Mouse (Mus musculus) CH12.LX (cell line): Measurements from ENCODE around the gene Golga3. TPM values are rescaled to one million over a fixed set of nuclear protein-coding genes. Genes with fewer than 3 reads are reported as not detected.
A peak's percentile ranks its signal among the peaks of the same experiment; 100 is the strongest.

ENCODE experiments used
- DNase-seq: peaks from one replicate; pipeline ENCODE4 v3.0.0-alpha.2; 2013; ENCODE audit errors: extremely low read depth
- H3K27ac ChIP-seq: 2 replicates; pipeline ENCODE4 v1.5.1; 2012; ENCODE audit warnings: low read depth, mild to moderate bottlenecking, control low read depth, moderate library complexity; ENCODE audit not compliant: insufficient read depth
- H3K27me3 ChIP-seq: replicated peaks from 2 replicates; pipeline ENCODE3; 2012; ENCODE audit warnings: inconsistent platforms
- H3K36me3 ChIP-seq, 2 experiments: replicated peaks in 1 of 2; 2 replicates each; pipeline versions ENCODE3 to v1.6.1; 2012; ENCODE audit warnings: inconsistent platforms in 1 of 2, low read length in 1 of 2, mild to moderate bottlenecking in 1 of 2, mixed read lengths in 1 of 2, moderate library complexity in 1 of 2; ENCODE audit not compliant: control insufficient read depth in 1 of 2, insufficient read depth in 1 of 2
- H3K4me1 ChIP-seq, 2 experiments: 2 replicates each; pipeline ENCODE4 v1.6.1; 2012; ENCODE audit warnings: inconsistent platforms in 1 of 2, moderate library complexity in 1 of 2; ENCODE audit not compliant: insufficient read depth in 2 of 2, control insufficient read depth in 1 of 2
- H3K4me2 ChIP-seq: 2 replicates; pipeline ENCODE4 v1.6.1; 2012; ENCODE audit warnings: low read depth, mild to moderate bottlenecking, control low read depth; ENCODE audit not compliant: poor library complexity, insufficient read depth, severe bottlenecking
- H3K4me3 ChIP-seq, 3 experiments: fragments of 150-350 bp in 1 of 3; sonication (generic) in 1 of 3; replicated peaks in 1 of 3; 2 replicates each; pipeline versions ENCODE3 to v1.5.1; 2011 to 2012; ENCODE audit warnings: low read depth in 2 of 3, low read length in 2 of 3, mild to moderate bottlenecking in 2 of 3, moderate library complexity in 2 of 3, control low read depth in 1 of 3, improper control_type of control experiment in 1 of 3, inconsistent platforms in 1 of 3, mixed read lengths in 1 of 3; ENCODE audit not compliant: poor library complexity in 1 of 3
- H3K79me2 ChIP-seq: replicated peaks from 2 replicates; pipeline ENCODE4 v1.6.1; 2012; ENCODE audit warnings: mild to moderate bottlenecking, moderate library complexity; ENCODE audit not compliant: control insufficient read depth, poor library complexity, insufficient read depth, severe bottlenecking; ENCODE audit errors: extremely low read depth
- H3K9ac ChIP-seq: 2 replicates; pipeline ENCODE4 v1.6.1; 2012; ENCODE audit warnings: low read depth, mild to moderate bottlenecking, control low read depth, moderate library complexity; ENCODE audit not compliant: insufficient read depth
- H3K9me3 ChIP-seq: replicated peaks from 2 replicates; pipeline ENCODE3; 2012; ENCODE audit warnings: low read length, inconsistent platforms, mixed read lengths
- BHLHE40 ChIP-seq: IDR thresholded peaks from 2 replicates; pipeline ENCODE4 v1.6.1; 2011; ENCODE audit warnings: mild to moderate bottlenecking, low read depth, low read length, improper control_type of control experiment
- CHD1 ChIP-seq: IDR thresholded peaks from 2 replicates; pipeline ENCODE4 v1.6.1; 2012; ENCODE audit warnings: low read depth, low read length, improper control_type of control experiment, inconsistent platforms
- CHD2 ChIP-seq: IDR thresholded peaks from 2 replicates; pipeline ENCODE4 v1.6.1; 2011; ENCODE audit warnings: low read length, improper control_type of control experiment
- CTCF ChIP-seq, 2 experiments: IDR thresholded peaks in 1 of 2; conservative IDR thresholded peaks in 1 of 2; 2 replicates each; pipeline ENCODE4 v1.5.1; 2011 to 2012; ENCODE audit warnings: low read depth in 2 of 2, low read length in 2 of 2, improper control_type of control experiment in 1 of 2, inconsistent platforms in 1 of 2, mild to moderate bottlenecking in 1 of 2, moderate library complexity in 1 of 2
- E2F4 ChIP-seq: IDR thresholded peaks from 2 replicates; pipeline ENCODE4 v1.6.1; 2011; ENCODE audit warnings: low read depth, low read length, improper control_type of control experiment; ENCODE audit not compliant: insufficient replicate concordance
- ELF1 ChIP-seq: IDR thresholded peaks from 2 replicates; pipeline ENCODE4 v1.6.1; 2014; ENCODE audit warnings: low read depth, mild to moderate bottlenecking, inconsistent platforms, low read length, improper control_type of control experiment
- EP300 ChIP-seq: IDR thresholded peaks from 2 replicates; pipeline ENCODE4 v1.6.1; 2011; ENCODE audit warnings: low read length, improper control_type of control experiment
- ETS1 ChIP-seq: conservative IDR thresholded peaks from 2 replicates; pipeline ENCODE4 v1.6.1; 2012; ENCODE audit warnings: low read depth, mild to moderate bottlenecking, inconsistent platforms, low read length, improper control_type of control experiment, moderate library complexity
- GABPA ChIP-seq: IDR thresholded peaks from 2 replicates; pipeline ENCODE4 v1.6.1; 2012; ENCODE audit warnings: low read depth, low read length, improper control_type of control experiment, inconsistent platforms; ENCODE audit not compliant: insufficient replicate concordance
- HCFC1 ChIP-seq: IDR thresholded peaks from 2 replicates; pipeline ENCODE4 v1.6.1; 2012; ENCODE audit warnings: low read depth, mild to moderate bottlenecking, inconsistent platforms, low read length, improper control_type of control experiment
- IRF4 ChIP-seq: IDR thresholded peaks from 2 replicates; pipeline ENCODE4 v1.6.1; 2014; ENCODE audit warnings: low read depth, mild to moderate bottlenecking, inconsistent platforms, low read length, improper control_type of control experiment
- JUN ChIP-seq: IDR thresholded peaks from 2 replicates; pipeline ENCODE4 v1.6.1; 2011; ENCODE audit warnings: low read depth, mild to moderate bottlenecking, low read length, improper control_type of control experiment, moderate library complexity; ENCODE audit not compliant: insufficient read depth
- JUND ChIP-seq: conservative IDR thresholded peaks from 2 replicates; pipeline ENCODE4 v1.6.1; 2011; ENCODE audit warnings: low read depth, low read length, improper control_type of control experiment
- KAT2A ChIP-seq: IDR thresholded peaks from 2 replicates; pipeline ENCODE4 v1.6.1; 2012; ENCODE audit warnings: low read length, improper control_type of control experiment, inconsistent platforms; ENCODE audit not compliant: insufficient replicate concordance
- MAFK ChIP-seq: IDR thresholded peaks from 2 replicates; pipeline ENCODE4 v1.6.1; 2011; ENCODE audit warnings: low read length, improper control_type of control experiment; ENCODE audit not compliant: insufficient replicate concordance
- MAX ChIP-seq: IDR thresholded peaks from 2 replicates; pipeline ENCODE4 v1.6.1; 2011; ENCODE audit warnings: low read length, improper control_type of control experiment
- MAZ ChIP-seq: IDR thresholded peaks from 2 replicates; pipeline ENCODE4 v1.6.1; 2012; ENCODE audit warnings: low read depth, mild to moderate bottlenecking, inconsistent platforms, low read length, improper control_type of control experiment, moderate library complexity
- MEF2A ChIP-seq: IDR thresholded peaks from 2 replicates; pipeline ENCODE4 v1.6.1; 2014; ENCODE audit warnings: low read depth, mild to moderate bottlenecking, inconsistent platforms, low read length, improper control_type of control experiment, borderline replicate concordance
- MXI1 ChIP-seq: IDR thresholded peaks from 2 replicates; pipeline ENCODE4 v1.6.1; 2011; ENCODE audit warnings: mild to moderate bottlenecking, low read depth, low read length, improper control_type of control experiment
- MYC ChIP-seq: IDR thresholded peaks from 2 replicates; pipeline ENCODE4 v1.6.1; 2011; ENCODE audit warnings: low read depth, mild to moderate bottlenecking, improper control_type of control experiment, low read length
- NELFE ChIP-seq: IDR thresholded peaks from 2 replicates; pipeline ENCODE4 v1.6.1; 2011; ENCODE audit warnings: low read depth, low read length, improper control_type of control experiment
- NRF1 ChIP-seq: IDR thresholded peaks from 2 replicates; pipeline ENCODE4 v1.6.1; 2014; ENCODE audit warnings: low read depth, mild to moderate bottlenecking, inconsistent platforms, low read length, improper control_type of control experiment, moderate library complexity
- PAX5 ChIP-seq: IDR thresholded peaks from 2 replicates; pipeline ENCODE4 v1.6.1; 2012; ENCODE audit warnings: low read length, inconsistent platforms, mixed read lengths
- POLR2A ChIP-seq: IDR thresholded peaks from 2 replicates; pipeline ENCODE4 v1.6.1; 2011; ENCODE audit warnings: low read depth, mild to moderate bottlenecking, improper control_type of control experiment, low read length
- POLR2AphosphoS2 ChIP-seq: IDR thresholded peaks from 2 replicates; pipeline ENCODE4 v1.6.1; 2011; ENCODE audit warnings: low read depth, low read length, improper control_type of control experiment
- RAD21 ChIP-seq: IDR thresholded peaks from 2 replicates; pipeline ENCODE4 v1.6.1; 2011; ENCODE audit warnings: low read depth, mild to moderate bottlenecking, low read length, improper control_type of control experiment, moderate library complexity
- RCOR1 ChIP-seq: conservative IDR thresholded peaks from 2 replicates; pipeline ENCODE4 v1.6.1; 2012; ENCODE audit warnings: low read depth, mild to moderate bottlenecking, inconsistent platforms, low read length, improper control_type of control experiment
- SIN3A ChIP-seq: IDR thresholded peaks from 2 replicates; pipeline ENCODE4 v1.6.1; 2012; ENCODE audit warnings: low read length, improper control_type of control experiment, inconsistent platforms
- SMC3 ChIP-seq: IDR thresholded peaks from 2 replicates; pipeline ENCODE4 v1.6.1; 2011; ENCODE audit warnings: low read depth, low read length, improper control_type of control experiment
- TBP ChIP-seq: conservative IDR thresholded peaks from 2 replicates; pipeline ENCODE4 v1.6.1; 2011; ENCODE audit warnings: low read depth, low read length, improper control_type of control experiment
- TCF12 ChIP-seq: IDR thresholded peaks from 2 replicates; pipeline ENCODE4 v1.6.1; 2014; ENCODE audit warnings: low read depth, mild to moderate bottlenecking, inconsistent platforms, low read length, improper control_type of control experiment
- UBTF ChIP-seq: IDR thresholded peaks from 2 replicates; pipeline ENCODE4 v1.6.1; 2012; ENCODE audit warnings: low read depth, mild to moderate bottlenecking, inconsistent platforms, low read length, improper control_type of control experiment, moderate library complexity
- USF1 ChIP-seq: IDR thresholded peaks from 2 replicates; pipeline ENCODE4 v1.6.1; 2014; ENCODE audit warnings: low read depth, mild to moderate bottlenecking, inconsistent platforms, low read length, improper control_type of control experiment
- USF2 ChIP-seq: conservative IDR thresholded peaks from 2 replicates; pipeline ENCODE4 v1.6.1; 2011; ENCODE audit warnings: low read depth, low read length, improper control_type of control experiment
- ZC3H11A ChIP-seq: IDR thresholded peaks from 2 replicates; pipeline ENCODE4 v1.6.1; 2012; ENCODE audit warnings: low read depth, mild to moderate bottlenecking, inconsistent platforms, low read length, improper control_type of control experiment
- ZKSCAN1 ChIP-seq: IDR thresholded peaks from 2 replicates; pipeline ENCODE4 v1.6.1; 2012; ENCODE audit warnings: low read depth, inconsistent platforms, low read length, improper control_type of control experiment, borderline replicate concordance
- ZMIZ1 ChIP-seq: IDR thresholded peaks from 2 replicates; pipeline ENCODE4 v1.6.1; 2012; ENCODE audit warnings: low read depth, mild to moderate bottlenecking, inconsistent platforms, low read length, improper control_type of control experiment
- ZNF384 ChIP-seq: IDR thresholded peaks from 2 replicates; pipeline ENCODE4 v1.6.1; 2012; ENCODE audit warnings: low read depth, low read length, improper control_type of control experiment, inconsistent platforms
- dilution Hi-C: fragments of 300-500 bp; cut with MboI; formaldehyde crosslinking; loops from 2 replicates; pipeline ENCODE4 v1.14.3; 2020; ENCODE audit warnings: low sequenced_read_pairs; ENCODE audit not compliant: extremely low pct_unique_long_range_greater_than_20kb, extremely low pct_ligation_motif_present
- in situ Hi-C: fragments of 300-500 bp; cut with MboI; formaldehyde crosslinking; loops from 3 replicates; pipeline ENCODE4 v1.14.3; 2019; ENCODE audit warnings: low sequenced_read_pairs, low pct_ligation_motif_present, low pct_unique_long_range_greater_than_20kb, mixed read lengths
- polyA plus RNA-seq: library from polyadenylated mRNA; unstranded; fragments of >175 nt; gene quantifications from 2 replicates; pipeline ENCODE4 v1.2.1, GENCODE M21; 2012; ENCODE audit warnings: low read depth; ENCODE audit not compliant: insufficient read length
- total RNA-seq, 2 experiments: library from RNA; depleted of rRNA; stranded (reverse); fragments of 300-350 nt in 1 of 2; fragments of >200 nt in 1 of 2; gene quantifications; 2 replicates each; pipeline ENCODE4 v1.2.3; 2012 to 2014

The Golga3 gene
- total and polyA plus RNA-seq, 3 experiments, result 10.0 to 18.2 (median 15.7) TPM

DNA sequence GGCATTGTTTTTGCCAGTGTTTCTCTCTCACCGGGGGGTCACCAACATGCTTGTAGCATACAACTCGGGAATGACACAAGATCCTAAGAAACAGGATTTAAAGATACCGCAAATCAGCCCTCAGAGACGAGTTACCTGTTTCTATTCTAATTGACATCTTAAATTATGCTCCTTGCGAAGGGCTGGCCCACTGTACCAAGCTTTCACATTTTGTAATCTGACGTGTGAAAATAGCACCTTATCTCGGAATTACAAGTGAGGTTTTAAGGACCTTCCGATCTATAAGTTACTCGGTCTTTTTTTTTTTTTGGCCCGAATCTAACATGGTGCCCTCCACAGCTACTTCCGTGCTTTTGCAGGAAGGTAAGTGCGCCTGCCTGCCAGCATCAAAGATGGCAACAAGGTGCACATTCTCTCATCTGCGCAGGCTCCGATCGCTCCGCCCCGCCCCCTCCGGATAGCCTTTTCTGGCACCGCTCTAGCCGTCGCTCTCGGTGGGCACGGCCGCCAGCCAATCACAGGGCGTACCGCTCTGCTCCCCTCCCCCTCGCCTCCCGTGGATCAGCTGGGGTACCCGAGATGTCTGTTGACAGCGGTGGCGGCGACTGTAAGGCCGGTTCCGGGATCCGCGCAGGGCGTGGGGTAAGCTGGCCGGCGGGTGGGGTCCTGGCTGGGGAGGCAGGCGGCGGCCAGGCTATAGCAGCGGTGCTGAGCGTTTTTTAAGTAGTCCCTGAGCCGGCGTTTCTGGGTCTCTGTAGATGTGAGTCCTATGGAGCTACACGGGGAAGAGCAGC is 41.0 kb upstream of the Golga3 start, which contains the start of gene Chfr:
Gene Chfr, plus strand, starts transcription at position 550 of the 794 bp plus-strand sequence.
- H3K4me1 ChIP-seq, result peaks cover 5 to 25% of the 10 kb centered on the region in 2 experiments
- dilution Hi-C loops (no loop called here), in situ Hi-C loops (no loop called here)
- H3K27me3 ChIP-seq, result no peaks in the 10 kb centered on the region
- H3K4me2 ChIP-seq, result peak within 1 kb of the TSS; percentile 82
- TF ChIP-seq MXI1, result peak; percentile 93
- peak; percentile 96 for TF ChIP-seq ELF1
- no peak for TF ChIP-seq SMC3
- TF ChIP-seq HCFC1, result peak; percentile 96
- no peak for TF ChIP-seq JUN
- TF ChIP-seq CHD2, result peak; percentile 96
- TF ChIP-seq POLR2A, result peak; percentile 66
- TF ChIP-seq USF2, result no peak
- TF ChIP-seq MEF2A, result no peak; the same call in 1 of the 2 replicates
- peak; percentile 30; the same call in 1 of the 2 replicates for TF ChIP-seq GABPA
- TF ChIP-seq MAZ, result peak; percentile 84
- TF ChIP-seq JUND, result no peak
- TF ChIP-seq UBTF, result no peak
- no peak for TF ChIP-seq MYC
- peak; percentile 31; the same call in 1 of the 2 replicates for TF ChIP-seq MAX
- TF ChIP-seq ZNF384, result peak; percentile 97
- TF ChIP-seq IRF4, result peak; percentile 52; the same call in 1 of the 2 replicates
- TF ChIP-seq ZC3H11A, result no peak
- 0 out of 2 replicates have a peak, but pooled peaks have one; percentile 54 for TF ChIP-seq TBP
- TF ChIP-seq ZMIZ1, result no peak; the same call in 1 of the 2 replicates
- peak; percentile 60 for TF ChIP-seq BHLHE40
- TF ChIP-seq MAFK, result no peak
- no peak for TF ChIP-seq CTCF (conservative IDR thresholded peaks at IDR 0.05 in 1 of 2, IDR thresholded peaks at IDR 0.05 in 1 of 2; ENCODE audit: low read depth in 2 of 2, low read length in 2 of 2)
- TF ChIP-seq ETS1, result peak; percentile 63
- TF ChIP-seq RCOR1, result no peak
- TF ChIP-seq USF1, result no peak
- no peak for TF ChIP-seq CHD1
- TF ChIP-seq NELFE, result peak; percentile 64
- TF ChIP-seq POLR2AphosphoS2, result peak; percentile 31; the same call in 1 of the 2 replicates
- TF ChIP-seq SIN3A, result peak; percentile 100
- peak; percentile 88; the same call in 1 of the 2 replicates for TF ChIP-seq KAT2A
- TF ChIP-seq TCF12, result peak; percentile 70
- no peak for TF ChIP-seq EP300
- no peak for TF ChIP-seq E2F4
- no peak for TF ChIP-seq ZKSCAN1
- TF ChIP-seq PAX5, result no peak
- no peak for TF ChIP-seq RAD21
- TF ChIP-seq NRF1, result peak; percentile 91
- H3K36me3 ChIP-seq, result peaks cover 10 to 25% of the 10 kb centered on the region in 2 experiments
- peaks cover 6% of the 10 kb centered on the region for H3K9me3 ChIP-seq
- peak; percentile 98 for DNase-seq
- peak within 1 kb of the TSS; percentile 91 for H3K9ac ChIP-seq
- H3K79me2 ChIP-seq, result peaks cover 14% of the 10 kb centered on the region
- H3K27ac ChIP-seq, result no peak within 1 kb of the TSS
- H3K4me3 ChIP-seq, result peak within 1 kb of the TSS; percentile 80 to 92 (median 85)
